Mouse (Mus musculus) embryo, embryonic 11 days (tissue): ENCODE data around the gene Rpl7l1.
"Not testable (repeated sequence)": the region's sequence is repeated elsewhere in the genome, so short reads cannot be mapped to it uniquely, and the experiment has no call there.

Experiments
- DNase-seq: peaks from one replicate; pipeline ENCODE4 v3.0.0-alpha.2; 2015

The Rpl7l1 gene

DNA sequence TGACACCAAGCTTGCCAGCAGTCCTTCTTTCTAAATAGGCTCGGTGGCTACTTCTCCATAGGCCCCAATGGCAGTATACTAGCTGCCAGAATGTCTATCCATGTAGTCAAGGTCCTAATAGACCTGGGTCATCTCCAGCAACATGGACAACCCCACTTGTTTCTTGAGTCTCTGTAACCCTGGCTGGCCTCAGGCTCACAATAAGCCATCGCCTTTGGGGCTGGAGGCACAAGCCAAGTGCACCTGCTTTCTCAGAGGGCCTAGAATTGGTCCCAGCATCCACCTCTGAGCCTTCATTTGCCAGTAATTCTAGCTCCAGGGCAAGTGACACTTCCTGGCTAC, 8.4 kb downstream of the Rpl7l1 start:
- no peak for DNase-seq

DNA sequence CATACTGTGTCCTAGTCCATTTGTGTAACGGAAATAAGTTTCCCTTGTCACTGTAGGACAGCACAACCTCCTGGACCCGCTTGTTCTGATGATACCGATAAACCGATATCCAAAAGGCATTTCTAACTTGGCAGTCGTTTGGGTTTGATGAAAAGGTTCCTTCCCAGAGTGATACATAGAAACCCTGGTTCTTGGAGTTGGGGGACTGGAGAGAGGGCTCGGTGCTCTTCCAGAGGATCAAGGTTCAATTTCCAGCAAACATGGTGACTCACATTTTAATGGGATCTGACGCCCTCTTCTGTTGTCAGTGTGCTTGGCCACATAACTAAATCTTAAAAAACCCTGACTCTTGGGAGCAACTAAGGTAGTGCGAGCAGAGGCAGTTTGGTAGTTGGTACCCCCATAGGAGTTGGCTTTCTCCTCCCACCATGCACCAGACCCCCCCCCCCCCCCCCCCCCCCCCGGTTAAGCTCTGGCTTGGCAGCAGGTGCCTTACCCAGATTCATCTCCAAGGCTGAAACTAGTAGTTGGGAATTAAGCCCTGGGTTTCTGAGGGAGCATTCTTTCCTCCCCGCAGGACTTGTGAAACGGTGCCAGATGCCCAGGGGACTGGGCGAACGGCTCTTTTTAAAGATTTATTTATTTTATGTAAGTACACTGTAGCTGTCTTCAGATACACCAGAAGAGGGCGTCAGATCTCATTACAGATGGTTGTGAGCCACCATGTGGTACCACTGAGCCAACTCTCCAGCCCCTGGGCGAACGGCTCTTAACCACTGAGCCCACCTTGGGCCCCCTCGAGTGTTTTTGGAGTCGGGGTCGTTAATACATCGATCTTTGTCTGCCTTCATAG, 9.0 kb downstream of the Rpl7l1 start:
- peak; percentile 50 for DNase-seq

GRCm38 (mm10) chr17:46772404-46773277, 9.8 kb downstream of the Rpl7l1 start, which contains the start of gene 2310039H08Rik:
Gene 2310039H08Rik, plus strand, starts transcription at chr17:46772635.
- DNase-seq: peak; percentile 93

- DNase-seq: no peak
These were observed 10.5 kb downstream of the Rpl7l1 start for GRCm38 (mm10) chr17:46772038-46772403.

GRCm38 (mm10) chr17:46771616-46772015, 10.9 kb downstream of the Rpl7l1 start:
- no peak for DNase-seq

DNA sequence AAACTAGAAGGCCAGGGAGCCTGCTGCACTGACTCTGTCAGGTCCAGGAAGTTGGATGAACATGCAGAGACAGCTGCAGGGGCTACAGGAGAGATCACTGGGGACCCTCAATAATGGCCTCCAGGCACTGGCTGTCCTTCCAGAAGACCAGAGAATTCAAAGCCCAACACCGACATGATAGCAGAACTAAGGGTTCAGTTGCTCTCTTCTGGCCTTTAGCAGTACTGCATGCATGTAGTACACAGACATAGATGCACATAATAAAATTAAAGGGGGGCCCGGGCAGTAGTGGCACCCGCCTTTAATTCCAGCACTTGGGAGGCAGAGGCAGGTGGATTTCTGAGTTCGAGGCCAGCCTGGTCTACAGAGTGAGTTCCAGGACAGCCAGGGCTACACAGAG, 11.4 kb downstream of the Rpl7l1 start:
- DNase-seq: peak; percentile 22

DNA sequence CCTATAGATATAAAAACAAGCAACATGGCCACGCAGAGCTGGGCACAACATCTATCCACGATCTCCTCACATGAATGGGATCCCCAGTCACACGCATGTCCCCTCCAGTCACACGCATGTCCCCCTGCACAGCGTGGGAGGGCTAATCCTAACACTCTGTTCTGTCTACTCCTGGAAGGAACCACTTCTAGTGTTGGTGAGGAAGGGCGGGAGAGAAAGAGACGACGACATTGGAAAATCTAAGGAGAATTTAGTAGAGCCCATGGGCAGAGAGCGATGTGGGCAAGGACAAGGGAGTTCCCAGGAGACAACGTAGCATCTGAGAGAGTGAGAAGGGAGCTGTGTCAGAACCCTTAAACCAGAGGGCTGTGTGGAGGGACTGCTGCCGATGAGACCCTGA, 11.9 kb downstream of the Rpl7l1 start:
- DNase-seq: no peak

- peak; percentile 11 for DNase-seq
These were observed 14.6 kb downstream of the Rpl7l1 start for GRCm38 (mm10) chr17:46767868-46768267.

DNA sequence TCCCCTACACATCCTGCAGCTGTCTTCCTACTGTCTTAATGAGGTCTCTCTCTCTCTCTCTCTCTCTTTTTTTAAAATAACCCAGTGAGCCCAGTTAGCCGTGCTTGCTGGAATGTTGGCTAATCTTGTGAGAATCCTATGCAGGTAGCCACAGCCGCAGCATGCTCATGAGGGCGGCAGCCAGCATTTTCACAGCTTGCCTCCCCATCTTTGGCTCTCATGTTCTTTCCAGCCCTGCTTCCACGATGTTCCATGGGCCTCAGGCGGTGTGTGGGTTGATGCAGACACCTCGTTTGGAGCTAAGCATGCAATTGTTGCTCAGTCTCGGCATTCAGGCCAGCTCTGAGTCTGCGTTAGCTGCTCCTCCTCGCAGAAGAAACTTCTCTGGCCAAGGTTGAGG, 17.6 kb downstream of the Rpl7l1 start:
- DNase-seq: not testable (repeated sequence)

DNA sequence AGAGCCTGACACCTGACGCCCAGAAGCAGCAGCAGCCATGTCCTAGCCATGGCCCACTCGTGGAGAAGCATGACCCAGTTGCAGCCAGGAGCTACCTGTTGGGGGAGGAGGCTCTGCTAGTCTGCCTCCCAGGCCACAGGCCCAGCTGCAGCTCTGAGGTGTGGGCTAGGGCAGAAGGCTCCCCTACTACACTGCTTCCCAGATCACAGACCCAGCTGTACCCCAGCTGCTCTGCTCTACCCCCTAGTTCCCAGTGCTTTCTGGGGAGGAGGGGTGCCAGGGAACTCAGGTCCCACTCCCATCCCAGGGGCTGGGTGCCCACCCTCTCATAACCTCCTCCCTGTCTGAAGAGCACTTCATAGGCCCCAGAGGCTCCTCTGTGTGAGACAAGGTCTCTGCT, 18.9 kb downstream of the Rpl7l1 start, which contains the start of gene Ptcra:
Ptcra (minus strand) TSS at position 169 of the 400 bp plus-strand sequence.
- DNase-seq: no peak

- DNase-seq: no peak
These were observed 23.7 kb downstream of the Rpl7l1 start for GRCm38 (mm10) chr17:46758753-46759152.

DNA sequence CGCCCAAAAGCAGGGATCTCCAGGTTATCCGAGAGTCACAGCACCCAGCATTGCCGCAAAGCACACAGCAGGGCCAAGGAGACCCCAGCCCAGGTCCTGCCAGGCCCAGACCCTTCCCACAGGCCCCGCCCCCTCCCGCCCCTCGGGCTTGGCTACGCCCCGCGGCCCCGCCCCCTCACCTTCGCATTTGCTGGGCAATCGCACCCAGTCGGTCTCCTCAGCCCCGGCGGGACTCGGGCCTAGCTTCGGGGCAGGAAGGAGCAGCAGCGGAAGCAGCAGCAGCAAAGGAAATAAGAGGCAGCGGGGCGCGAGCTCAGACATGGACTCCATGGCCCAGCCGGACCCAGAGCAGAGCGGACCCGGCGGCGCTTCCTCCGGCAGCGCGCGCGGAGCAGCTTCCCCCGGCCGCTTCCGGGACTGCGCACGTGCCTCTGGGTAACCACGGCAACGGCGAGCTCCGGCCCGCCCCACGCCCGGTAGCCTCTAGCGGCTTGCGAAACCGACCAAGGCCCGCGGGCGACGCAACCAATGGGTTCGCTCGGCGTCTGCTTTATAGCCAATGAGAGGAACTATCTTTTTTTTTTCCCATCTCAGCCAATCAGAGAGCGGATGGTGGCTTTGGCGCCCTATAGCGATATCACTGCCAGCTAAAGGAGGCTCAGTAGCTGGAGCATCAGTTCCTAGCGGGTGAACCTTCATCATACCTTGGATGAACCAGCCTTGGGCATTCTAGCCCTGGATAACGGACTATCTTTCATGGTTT, 30.5 kb downstream of the Rpl7l1 start, which contains the start of gene Cnpy3:
Cnpy3 (minus strand) TSS at position 421 of the 763 bp plus-strand sequence.
- DNase-seq: peak; percentile 100

DNA sequence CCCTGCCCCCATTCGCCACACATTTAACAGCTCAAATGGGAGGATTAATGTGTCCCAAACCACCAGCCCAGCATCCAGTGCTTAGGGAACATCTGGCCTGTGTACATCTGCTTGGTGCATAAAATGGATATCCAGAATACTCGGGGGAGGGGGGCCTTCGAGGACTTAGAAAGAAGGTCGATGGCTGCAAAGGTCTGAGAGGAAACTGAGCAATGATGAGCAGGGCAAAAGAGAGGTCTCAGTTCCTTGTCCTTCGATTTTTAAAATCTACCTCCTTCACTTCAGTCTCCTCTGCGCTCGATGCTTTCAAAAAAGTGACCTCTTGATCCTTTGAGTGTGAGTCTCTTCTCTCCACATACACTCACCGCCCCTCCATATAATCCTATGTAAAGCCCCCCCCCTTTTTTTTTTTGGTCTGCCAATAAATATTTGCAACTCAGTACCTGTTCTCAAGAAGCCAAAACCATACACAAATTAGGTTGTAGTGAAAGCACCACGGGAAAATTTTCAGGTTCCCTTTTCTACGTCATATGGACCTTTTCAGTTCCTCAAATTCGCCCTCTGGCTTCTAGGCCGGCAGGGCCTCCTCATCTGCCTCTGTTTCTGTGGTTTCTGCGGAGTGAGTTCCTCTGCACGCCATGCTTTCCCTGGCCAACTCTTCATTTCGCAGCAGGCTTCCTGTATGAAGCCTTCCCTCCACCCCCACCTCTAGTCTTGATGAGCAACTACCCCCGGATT, 31.2 kb downstream of the Rpl7l1 start:
- peak; percentile 29 for DNase-seq

DNA sequence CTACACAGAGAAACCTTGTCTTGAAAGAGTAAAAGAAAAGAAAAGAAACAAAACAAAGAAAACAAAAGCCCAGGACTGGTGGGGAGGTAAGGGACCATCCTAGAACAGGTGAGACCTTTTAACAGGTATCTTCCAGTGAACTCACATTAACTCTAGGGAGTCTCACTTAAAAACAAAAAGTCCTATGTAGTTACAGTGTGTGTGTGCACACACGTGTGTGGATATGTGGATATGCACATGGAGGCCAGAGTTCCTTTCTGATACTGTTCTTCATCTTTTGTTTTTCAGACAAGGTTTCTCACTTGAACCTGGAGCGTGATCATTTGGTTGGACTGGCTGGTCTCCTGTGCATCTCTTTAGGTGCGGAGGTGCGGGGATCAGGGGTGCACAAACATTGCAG, 31.9 kb downstream of the Rpl7l1 start:
- no peak for DNase-seq

GRCm38 (mm10) chr17:46749282-46749681, 33.2 kb downstream of the Rpl7l1 start:
- DNase-seq: no peak

- DNase-seq: no peak
These were observed 34.7 kb downstream of the Rpl7l1 start for GRCm38 (mm10) chr17:46747806-46748205.

GRCm38 (mm10) chr17:46747234-46747633, 35.2 kb downstream of the Rpl7l1 start:
- no peak for DNase-seq

DNA sequence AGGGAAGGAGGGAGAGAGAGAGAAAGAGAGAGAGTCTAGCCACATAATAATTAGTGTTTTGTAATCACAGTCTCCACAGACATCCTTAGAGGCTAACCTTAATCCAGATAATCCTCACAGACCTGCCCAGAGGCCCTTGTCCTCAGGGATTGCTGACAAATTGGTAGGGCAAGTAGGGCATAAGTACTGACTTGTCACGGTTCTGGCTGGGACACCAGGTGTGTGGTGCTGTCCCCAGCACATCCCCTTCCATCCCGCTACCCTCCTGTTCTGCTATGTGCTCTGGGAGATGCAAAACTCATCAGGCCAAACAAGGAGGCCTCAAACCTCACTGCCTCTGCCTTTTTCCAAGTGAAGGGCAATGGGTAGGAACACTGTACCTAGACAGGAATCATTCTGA, 37.0 kb downstream of the Rpl7l1 start:
- no peak for DNase-seq

- no peak for DNase-seq
These were observed 39.5 kb downstream of the Rpl7l1 start for GRCm38 (mm10) chr17:46742986-46743385.

DNA sequence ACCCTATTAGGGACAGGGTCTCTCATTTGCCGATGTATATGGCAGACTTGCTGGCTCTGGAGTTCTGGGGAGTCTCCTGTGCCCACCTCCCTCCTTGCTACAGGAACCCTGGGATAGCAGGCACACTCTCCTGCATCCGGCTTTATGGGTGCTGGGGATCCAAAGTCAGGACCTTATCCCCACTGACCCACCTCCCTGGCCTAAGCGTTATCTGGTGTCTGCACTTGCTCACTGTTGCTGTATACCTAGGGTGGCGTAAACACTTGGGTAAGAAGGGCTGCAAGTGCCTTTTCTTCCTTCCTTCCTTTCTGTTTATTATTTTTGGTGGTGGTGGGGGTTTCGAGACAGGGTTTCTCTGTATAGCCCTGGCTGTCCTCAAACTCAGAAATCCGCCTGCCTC, 41.2 kb downstream of the Rpl7l1 start:
- no peak for DNase-seq

DNA sequence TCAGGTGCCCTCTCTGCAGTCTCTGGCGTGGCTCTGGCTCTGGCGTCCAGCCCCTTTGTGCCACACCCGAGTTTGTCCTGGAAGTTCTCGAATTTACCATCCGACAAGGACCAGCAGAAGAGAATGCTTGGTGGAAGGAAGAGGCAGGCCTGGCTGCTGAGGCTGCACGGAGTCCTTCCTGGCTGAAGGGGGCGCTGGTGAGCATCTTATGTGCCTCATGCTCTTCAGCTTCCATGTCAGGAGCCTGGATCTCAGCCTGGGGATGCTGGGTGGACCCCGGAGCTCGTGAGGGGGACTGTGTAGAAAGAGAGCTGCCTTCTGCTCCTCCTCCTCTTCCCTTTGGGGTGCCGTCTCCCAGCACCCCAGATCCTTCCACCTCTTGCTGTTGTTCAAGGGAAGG, 46.3 kb downstream of the Rpl7l1 start:
- DNase-seq: peak; percentile 51

GRCm38 (mm10) chr17:46735287-46735686, 47.2 kb downstream of the Rpl7l1 start:
- DNase-seq: no peak
